Mouse (Mus musculus): ENCODE results near the gene Lmf2. TPM values are rescaled to one million over a fixed set of nuclear protein-coding genes. Genes with fewer than 3 reads are reported as not detected.

The Lmf2 gene
- polyA plus RNA-seq, 1 experiment from 2014 or later: 46.9 TPM

GRCm38 (mm10) chr15:89378831-89379401 lies 23.5 kb upstream of the Lmf2 start, which contains the start of gene Odf3b:
Gene Odf3b (minus strand): TSS chr15:89379282.
- peaks cover 30% of the 10 kb centered on the region for H3K4me1 ChIP-seq (replicated peaks)
- peak within 1 kb of the TSS; percentile 92 for H3K4me2 ChIP-seq
- ATAC-seq (ENCODE audit: insufficient number of reproducible peaks, low FRiP score): 0 out of 2 replicates have a peak, but pooled peaks have one; percentile 1
- H3K4me3 ChIP-seq: peak within 1 kb of the TSS; percentile 53
- under 1% methylated on average over 33 of the region's 33 CpGs for WGBS
- peak within 1 kb of the TSS; percentile 45 for H3K9ac ChIP-seq
- H3K36me3 ChIP-seq: no peaks in the 10 kb centered on the region
- no peak within 1 kb of the TSS for H3K27ac ChIP-seq (ENCODE audit: poor library complexity, severe bottlenecking)
- peaks cover 50% of the 10 kb centered on the region for H3K27me3 ChIP-seq (replicated peaks)
- no peaks in the 10 kb centered on the region for H3K9me3 ChIP-seq (replicated peaks)

GRCm38 (mm10) chr15:89377938-89378828 lies 22.7 kb upstream of the Lmf2 start:
- peaks cover 45% of the 10 kb centered on the region for H3K27me3 ChIP-seq (replicated peaks)
- H3K36me3 ChIP-seq: no peaks in the 10 kb centered on the region
- no peak overlapping the region for H3K27ac ChIP-seq (ENCODE audit: poor library complexity, severe bottlenecking)
- H3K4me2 ChIP-seq: peak overlapping the region; percentile 92
- WGBS: 10% methylated on average over 46 of the region's 46 CpGs
- no peaks in the 10 kb centered on the region for H3K9me3 ChIP-seq (replicated peaks)
- H3K9ac ChIP-seq: peak overlapping the region; percentile 45
- H3K4me1 ChIP-seq (replicated peaks): peaks cover 31% of the 10 kb centered on the region
- ATAC-seq (ENCODE audit: insufficient number of reproducible peaks, low FRiP score): no peak
- H3K4me3 ChIP-seq: peak overlapping the region; percentile 53

GRCm38 (mm10) chr15:89377362-89377761 lies 21.9 kb upstream of the Lmf2 start:
- ATAC-seq (ENCODE audit: insufficient number of reproducible peaks, low FRiP score): no peak
- Histone ChIP-seq H3K4me3 (no peak overlapping the region), H3K4me2 (peak overlapping the region; percentile 28), H3K9me3 (replicated peaks) (no peaks in the 10 kb centered on the region), H3K27ac (ENCODE audit: poor library complexity, severe bottlenecking) (no peak overlapping the region), H3K9ac (no peak overlapping the region), H3K4me1 (replicated peaks) (peaks cover 38% of the 10 kb centered on the region), H3K36me3 (peaks cover 2% of the 10 kb centered on the region; the same call in 1 of the 2 replicates), H3K27me3 (replicated peaks) (peaks cover 45% of the 10 kb centered on the region)
- 7% methylated on average over 18 of the region's 18 CpGs for WGBS

GRCm38 (mm10) chr15:89376957-89377356 lies 21.5 kb upstream of the Lmf2 start, which contains the start of gene Tymp:
Gene Tymp (minus strand): TSS chr15:89377039.
- peak within 1 kb of the TSS; percentile 28 for H3K4me2 ChIP-seq
- no peak within 1 kb of the TSS for H3K4me3 ChIP-seq
- no peaks in the 10 kb centered on the region for H3K9me3 ChIP-seq (replicated peaks)
- peaks cover 38% of the 10 kb centered on the region for H3K4me1 ChIP-seq (replicated peaks)
- H3K9ac ChIP-seq: no peak within 1 kb of the TSS
- no peak for ATAC-seq (ENCODE audit: insufficient number of reproducible peaks, low FRiP score)
- H3K27ac ChIP-seq (ENCODE audit: poor library complexity, severe bottlenecking): no peak within 1 kb of the TSS
- peaks cover 45% of the 10 kb centered on the region for H3K27me3 ChIP-seq (replicated peaks)
- H3K36me3 ChIP-seq: peaks cover 6% of the 10 kb centered on the region
- WGBS: 21% methylated on average over 16 of the region's 16 CpGs

GRCm38 (mm10) chr15:89376040-89376439 lies 20.6 kb upstream of the Lmf2 start:
- WGBS: 75% methylated on average over 7 of the region's 7 CpGs
- H3K4me2 ChIP-seq: no peak overlapping the region
- peaks cover 15% of the 10 kb centered on the region for H3K36me3 ChIP-seq
- H3K9ac ChIP-seq: no peak overlapping the region
- H3K4me1 ChIP-seq (replicated peaks): peaks cover 38% of the 10 kb centered on the region
- no peak overlapping the region for H3K27ac ChIP-seq (ENCODE audit: poor library complexity, severe bottlenecking)
- H3K27me3 ChIP-seq (replicated peaks): peaks cover 42% of the 10 kb centered on the region
- ATAC-seq (ENCODE audit: insufficient number of reproducible peaks, low FRiP score): no peak
- no peak overlapping the region for H3K4me3 ChIP-seq
- H3K9me3 ChIP-seq (replicated peaks): no peaks in the 10 kb centered on the region

GRCm38 (mm10) chr15:89374801-89375534 lies 19.5 kb upstream of the Lmf2 start:
- Histone ChIP-seq H3K4me2 (0 out of 2 replicates have a peak overlapping the region, but pooled peaks have one; percentile 85), H3K4me3 (no peak overlapping the region), H3K9ac (peak overlapping the region; percentile 78; the same call in 1 of the 2 replicates), H3K36me3 (peaks cover 26% of the 10 kb centered on the region), H3K9me3 (replicated peaks) (no peaks in the 10 kb centered on the region), H3K4me1 (replicated peaks) (peaks cover 38% of the 10 kb centered on the region), H3K27me3 (replicated peaks) (peaks cover 38% of the 10 kb centered on the region), H3K27ac (ENCODE audit: poor library complexity, severe bottlenecking) (no peak overlapping the region)
- WGBS: 89% methylated on average over 17 of the region's 17 CpGs
- no peak for ATAC-seq (ENCODE audit: insufficient number of reproducible peaks, low FRiP score)

GRCm38 (mm10) chr15:89374340-89374739 lies 18.9 kb upstream of the Lmf2 start:
- Histone ChIP-seq H3K9me3 (replicated peaks) (no peaks in the 10 kb centered on the region), H3K27ac (ENCODE audit: poor library complexity, severe bottlenecking) (peak overlapping the region; percentile 89; the same call in 1 of the 2 replicates), H3K36me3 (peaks cover 32% of the 10 kb centered on the region), H3K27me3 (replicated peaks) (peaks cover 36% of the 10 kb centered on the region), H3K4me2 (peak overlapping the region; percentile 85), H3K9ac (peak overlapping the region; percentile 78), H3K4me1 (replicated peaks) (peaks cover 35% of the 10 kb centered on the region), H3K4me3 (peak overlapping the region; percentile 71)
- ATAC-seq (ENCODE audit: insufficient number of reproducible peaks, low FRiP score): no peak; the same call in 1 of the 2 replicates
- 50% methylated on average over 9 of the region's 9 CpGs for WGBS

- ATAC-seq (ENCODE audit: insufficient number of reproducible peaks, low FRiP score): peak; percentile 78
- peak within 1 kb of the TSS; percentile 71 for H3K4me3 ChIP-seq
Observed at GRCm38 (mm10) chr15:89373762-89374248, 18.3 kb upstream of the Lmf2 start, which contains the start of gene Sco2. Gene Sco2 (minus strand): TSS chr15:89373846.

GRCm38 (mm10) chr15:89373027-89373761 lies 17.7 kb upstream of the Lmf2 start:
- peak overlapping the region; percentile 85 for H3K4me2 ChIP-seq
- H3K27ac ChIP-seq (ENCODE audit: poor library complexity, severe bottlenecking): peak overlapping the region; percentile 89
- peak; percentile 89 for ATAC-seq (ENCODE audit: insufficient number of reproducible peaks, low FRiP score)
- H3K27me3 ChIP-seq (replicated peaks): peaks cover 25% of the 10 kb centered on the region
- H3K4me1 ChIP-seq (replicated peaks): peaks cover 24% of the 10 kb centered on the region
- WGBS: 1% methylated on average over 35 of the region's 35 CpGs
- H3K9ac ChIP-seq: peak overlapping the region; percentile 78
- peak overlapping the region; percentile 71 for H3K4me3 ChIP-seq
- no peaks in the 10 kb centered on the region for H3K9me3 ChIP-seq (replicated peaks)
- H3K36me3 ChIP-seq: peaks cover 44% of the 10 kb centered on the region

More at GRCm38 (mm10) chr15:89373762-89374248, 18.3 kb upstream of the Lmf2 start, which contains the start of gene Sco2:
- Histone ChIP-seq H3K4me2 (peak within 1 kb of the TSS; percentile 85), H3K9me3 (replicated peaks) (no peaks in the 10 kb centered on the region), H3K36me3 (peaks cover 38% of the 10 kb centered on the region), H3K9ac (peak within 1 kb of the TSS; percentile 78), H3K27ac (ENCODE audit: poor library complexity, severe bottlenecking) (peak within 1 kb of the TSS; percentile 89), H3K27me3 (replicated peaks) (peaks cover 31% of the 10 kb centered on the region), H3K4me1 (replicated peaks) (peaks cover 30% of the 10 kb centered on the region)
- WGBS: under 1% methylated on average over 42 of the region's 42 CpGs

- WGBS: 83% methylated on average over 7 of the region's 7 CpGs
- peaks cover 19% of the 10 kb centered on the region for H3K4me1 ChIP-seq (replicated peaks)
- peaks cover 18% of the 10 kb centered on the region for H3K27me3 ChIP-seq (replicated peaks)
- no peaks in the 10 kb centered on the region for H3K9me3 ChIP-seq (replicated peaks)
- peaks cover 50% of the 10 kb centered on the region for H3K36me3 ChIP-seq
- H3K9ac ChIP-seq: peak overlapping the region; percentile 78
- ATAC-seq (ENCODE audit: insufficient number of reproducible peaks, low FRiP score): no peak
- H3K27ac ChIP-seq (ENCODE audit: poor library complexity, severe bottlenecking): no peak overlapping the region; the same call in 1 of the 2 replicates
- peak overlapping the region; percentile 85 for H3K4me2 ChIP-seq
- H3K4me3 ChIP-seq: peak overlapping the region; percentile 71
Observed at GRCm38 (mm10) chr15:89372536-89372935, 17.1 kb upstream of the Lmf2 start.

All from heart, embryonic 12.5 days (tissue).